Mouse (Mus musculus) cerebellum, adult 2 months (tissue): ENCODE data around the gene Clba1. TPM values are rescaled to one million over a fixed set of nuclear protein-coding genes. Genes with fewer than 3 reads are reported as not detected.

Experiments used
- DNase-seq, 2 experiments: peaks; one replicate each; pipeline ENCODE4 v3.0.0; 2021
- H3K27ac ChIP-seq: fragments of 200-500 bp; 2 replicates; pipeline ENCODE4 v1.5.1; 2012; ENCODE audit warnings: low read length, control low read depth, inconsistent platforms; ENCODE audit not compliant: insufficient read depth
- H3K27me3 ChIP-seq: fragments of 200-500 bp; 2 replicates; pipeline ENCODE4 v1.6.1; 2012; ENCODE audit warnings: inconsistent platforms, mild to moderate bottlenecking, low read length, moderate library complexity; ENCODE audit not compliant: control insufficient read depth, insufficient read depth
- H3K4me1 ChIP-seq: fragments of 200-500 bp; 2 replicates; pipeline ENCODE4 v1.6.1; 2011; ENCODE audit warnings: low read length; ENCODE audit not compliant: control insufficient read depth, insufficient read depth
- H3K4me3 ChIP-seq: fragments of 200-500 bp; replicated peaks from 2 replicates; pipeline ENCODE3; 2011; ENCODE audit warnings: mild to moderate bottlenecking, low read depth, low read length, control low read depth; ENCODE audit not compliant: insufficient read depth
- CTCF ChIP-seq: fragments of 200-500 bp; IDR thresholded peaks from 2 replicates; pipeline ENCODE4 v1.5.1; 2011; ENCODE audit warnings: low read depth, mild to moderate bottlenecking, control low read depth, low read length, moderate library complexity, borderline replicate concordance; ENCODE audit not compliant: insufficient read depth
- POLR2A ChIP-seq: fragments of 200-500 bp; IDR thresholded peaks from 2 replicates; pipeline ENCODE4 v1.6.1; 2011; ENCODE audit warnings: low read length, control low read depth, borderline replicate concordance; ENCODE audit not compliant: insufficient read depth
- WGBS: fragments of 180-500 bp; shearing (Covaris S2); methylation state at CpG from one replicate; pipeline ENCODE4 v1.1.7; 2018; 5-methylcytosine and 5-hydroxymethylcytosine counted together
- polyA plus RNA-seq: library from polyadenylated mRNA; depleted of rRNA; stranded (reverse); fragments of >200 nt; gene quantifications from 2 replicates; pipeline ENCODE4 v1.2.3, GENCODE M21; 2012

Gene Clba1
- polyA plus RNA-seq, 1 experiment = 6.5 TPM

GRCm38 (mm10) chr12:112801864-112802846 is 6.6 kb upstream of the Clba1 start, which contains the start of gene Ahnak2:
Gene Ahnak2 (minus strand): TSS chr12:112802657.
- Histone ChIP-seq H3K27me3 (no peaks in the 10 kb centered on the region), H3K27ac (no peak within 1 kb of the TSS), H3K4me1 (peaks cover 7% of the 10 kb centered on the region), H3K4me3 (peak within 1 kb of the TSS; percentile 53)
- 3% methylated on average over 64 of the region's 69 CpGs for WGBS
- TF ChIP-seq CTCF (no peak), POLR2A (no peak)
- DNase-seq = peak; percentile 47 to 65

- no peak for DNase-seq
- H3K4me3 ChIP-seq = no peak overlapping the region
- no peaks in the 10 kb centered on the region for H3K27me3 ChIP-seq
- peaks cover 7% of the 10 kb centered on the region for H3K4me1 ChIP-seq
- 44% methylated on average over 3 of the region's 3 CpGs for WGBS
- TF ChIP-seq POLR2A = no peak
- no peak for TF ChIP-seq CTCF
- H3K27ac ChIP-seq = no peak overlapping the region
Observed at GRCm38 (mm10) chr12:112802917-112803316, 5.8 kb upstream of the Clba1 start.

GRCm38 (mm10) chr12:112804046-112804445 is 4.7 kb upstream of the Clba1 start:
- WGBS = 24% methylated on average over 13 of the region's 13 CpGs
- H3K27me3 ChIP-seq = no peaks in the 10 kb centered on the region
- peak; percentile 43 for DNase-seq
- TF ChIP-seq CTCF (no peak), POLR2A (no peak)
- H3K4me3 ChIP-seq = no peak overlapping the region
- no peak overlapping the region for H3K27ac ChIP-seq
- peaks cover 11% of the 10 kb centered on the region for H3K4me1 ChIP-seq

GRCm38 (mm10) chr12:112806044-112806443 is 2.7 kb upstream of the Clba1 start:
- Histone ChIP-seq H3K4me1 (peaks cover 15% of the 10 kb centered on the region), H3K27ac (no peak overlapping the region), H3K27me3 (no peaks in the 10 kb centered on the region), H3K4me3 (no peak overlapping the region)
- 85% methylated on average over 6 of the region's 6 CpGs for WGBS
- TF ChIP-seq POLR2A = no peak
- TF ChIP-seq CTCF = no peak
- no peak for DNase-seq

GRCm38 (mm10) chr12:112807796-112808195 is 941 bp upstream of the Clba1 start:
- no peak overlapping the region for H3K4me3 ChIP-seq
- H3K27ac ChIP-seq = peak overlapping the region; percentile 86; the same call in 1 of the 2 replicates
- peaks cover 11% of the 10 kb centered on the region for H3K4me1 ChIP-seq
- WGBS = 56% methylated on average over 4 of the region's 4 CpGs
- TF ChIP-seq CTCF (no peak), POLR2A (no peak)
- H3K27me3 ChIP-seq = no peaks in the 10 kb centered on the region
- no peak for DNase-seq

GRCm38 (mm10) chr12:112808212-112808586 is 538 bp upstream of the Clba1 start:
- H3K27me3 ChIP-seq = no peaks in the 10 kb centered on the region
- DNase-seq = no peak
- TF ChIP-seq CTCF (no peak), POLR2A (no peak)
- 36% methylated on average over 5 of the region's 5 CpGs for WGBS
- peaks cover 11% of the 10 kb centered on the region for H3K4me1 ChIP-seq
- H3K27ac ChIP-seq = peak overlapping the region; percentile 86
- peak overlapping the region; percentile 84 for H3K4me3 ChIP-seq

- WGBS = 15% methylated on average over 8 of the region's 8 CpGs
- H3K4me3 ChIP-seq = peak overlapping the region; percentile 84
- H3K27ac ChIP-seq = no peak overlapping the region
- H3K4me1 ChIP-seq = peaks cover 8% of the 10 kb centered on the region
- H3K27me3 ChIP-seq = no peaks in the 10 kb centered on the region
- no peak for DNase-seq
- no peak for TF ChIP-seq POLR2A
- TF ChIP-seq CTCF = no peak
Observed at GRCm38 (mm10) chr12:112809641-112810040, 904 bp downstream of the Clba1 start.

GRCm38 (mm10) chr12:112810092-112810885 is 1.6 kb downstream of the Clba1 start:
- H3K4me1 ChIP-seq = peaks cover 8% of the 10 kb centered on the region
- no peaks in the 10 kb centered on the region for H3K27me3 ChIP-seq
- DNase-seq = no peak
- no peak overlapping the region for H3K4me3 ChIP-seq
- WGBS = 60% methylated on average over 19 of the region's 19 CpGs
- no peak for TF ChIP-seq POLR2A
- TF ChIP-seq CTCF = no peak
- no peak overlapping the region for H3K27ac ChIP-seq
